Mouse (Mus musculus) heart, postnatal 14 days (tissue): ENCODE results near the gene Exoc4. TPM values are rescaled to one million over a fixed set of nuclear protein-coding genes. Genes with fewer than 3 reads are reported as not detected.

Experiments used
- DNase-seq, 2 experiments: peaks; one replicate each; pipeline ENCODE4 v3.0.0; 2021 to 2022
- intact Hi-C: fragments of 180-260 bp; cut with DNase I; formaldehyde crosslinking; loops from one replicate; pipeline ENCODE4 v1.15.1; 2025
- long read RNA-seq, 2 experiments: library from polyadenylated mRNA; stranded (forward); transcript quantifications; one replicate each; pipeline ENCODE4 v2.0.0; 2021
- total RNA-seq, 2 experiments: library from RNA; stranded (reverse); gene quantifications; 2 replicates each; pipeline ENCODE4 v1.2.3; 2021

The Exoc4 gene
- total RNA-seq = 10 to 100 TPM; 41.7 to 41.8 TPM
- long read RNA-seq, experiment 1, full-length matches to known transcripts = 3 of 10 reads
- long read RNA-seq, experiment 1, partial matches to known transcripts = 5 of 10 reads
- long read RNA-seq, experiment 1, other reads (novel, unspliced or antisense) = 2 of 10 reads
- long read RNA-seq, experiment 2, full-length matches to known transcripts = 4 of 9 reads
- long read RNA-seq, experiment 2, partial matches to known transcripts = 5 of 9 reads
- long read RNA-seq, experiment 2, other reads (novel, unspliced or antisense) = 0 of 9 reads

DNA sequence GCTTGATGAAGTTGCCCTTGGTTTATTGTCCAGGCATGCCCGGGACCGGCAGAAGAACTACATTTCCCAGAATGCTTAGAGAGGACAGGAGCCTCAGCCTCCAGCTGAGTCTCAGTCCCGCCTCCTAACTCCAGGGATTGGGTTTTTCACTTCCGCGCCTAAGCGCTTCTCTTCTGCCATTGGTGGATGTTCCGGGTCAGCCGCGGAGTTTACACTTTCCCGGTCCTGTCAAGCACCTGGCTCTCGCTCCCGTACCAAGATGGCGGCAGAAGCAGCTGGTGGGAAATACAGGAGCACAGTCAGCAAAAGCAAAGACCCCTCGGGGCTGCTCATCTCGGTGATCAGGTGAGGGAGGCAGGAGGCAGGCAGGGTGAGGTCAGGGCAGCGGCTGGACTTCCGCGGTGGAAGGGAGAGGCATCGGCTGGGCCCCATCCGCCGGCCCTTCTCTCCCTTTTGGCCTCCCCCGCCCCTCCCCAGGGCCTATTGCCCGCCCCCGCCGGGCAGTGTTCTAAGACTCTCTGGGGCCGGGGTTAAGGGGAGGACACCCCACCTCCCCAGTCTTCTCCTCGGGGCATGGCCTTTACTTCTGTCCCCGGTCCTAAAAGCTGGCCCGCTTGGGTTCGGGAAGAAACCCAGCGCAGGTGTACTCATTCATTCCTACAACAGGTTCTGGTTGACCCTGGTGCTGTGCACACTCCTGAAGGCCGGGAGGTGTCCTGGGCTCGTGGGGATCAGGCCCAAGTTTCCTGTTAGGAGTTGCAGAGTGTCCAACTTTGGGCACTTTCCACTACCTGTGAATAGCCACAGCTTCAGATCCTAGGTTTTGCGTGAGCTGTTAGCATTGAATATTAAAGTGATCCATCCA, at the start of gene Exoc4:
Gene Exoc4, plus strand, starts transcription at position 192 of the 865 bp plus-strand sequence.
- intact Hi-C loops = no loop called here
- peak; percentile 91 to 92 for DNase-seq

DNA sequence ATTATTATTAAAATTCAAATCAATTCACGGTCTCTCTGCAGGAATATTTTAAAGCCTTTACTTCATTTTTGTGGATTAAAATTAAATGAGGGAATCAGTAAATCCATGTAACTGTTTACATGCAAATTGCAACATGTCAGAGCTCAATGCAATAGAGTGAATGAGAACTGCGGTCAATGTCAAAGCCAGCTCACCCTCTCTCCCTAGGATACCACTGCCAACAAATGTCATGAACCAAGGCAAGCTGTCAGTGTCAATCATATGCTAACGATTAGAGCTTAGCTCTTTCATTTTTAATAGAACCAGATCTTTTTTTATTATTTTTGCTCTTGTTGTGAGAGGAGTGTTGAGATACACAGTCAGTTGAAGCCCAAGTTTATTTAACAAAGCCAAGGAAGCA, 30.1 kb upstream of the Exoc4 start:
- intact Hi-C loops = no loop called here
- no peak for DNase-seq

DNA sequence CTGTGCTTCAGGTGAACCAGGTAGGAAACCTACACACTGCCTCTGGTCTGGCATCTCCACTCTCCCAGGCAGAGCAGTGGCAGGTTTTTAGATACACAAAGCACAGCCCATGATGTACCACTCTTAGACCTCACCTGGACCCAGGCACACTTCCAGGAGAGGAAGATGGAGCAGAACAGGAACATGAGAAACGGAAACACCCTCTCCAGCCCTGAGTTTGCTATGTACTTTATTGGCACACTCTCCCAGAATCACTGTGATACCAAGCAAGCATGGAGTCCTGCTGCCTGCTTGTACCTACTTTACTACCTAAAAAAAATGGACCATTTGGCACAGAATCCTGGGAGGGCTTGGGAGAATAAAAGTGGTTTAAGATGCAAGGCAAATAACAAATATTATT, 22.2 kb upstream of the Exoc4 start:
- DNase-seq = no peak
- intact Hi-C loops = no loop called here

DNA sequence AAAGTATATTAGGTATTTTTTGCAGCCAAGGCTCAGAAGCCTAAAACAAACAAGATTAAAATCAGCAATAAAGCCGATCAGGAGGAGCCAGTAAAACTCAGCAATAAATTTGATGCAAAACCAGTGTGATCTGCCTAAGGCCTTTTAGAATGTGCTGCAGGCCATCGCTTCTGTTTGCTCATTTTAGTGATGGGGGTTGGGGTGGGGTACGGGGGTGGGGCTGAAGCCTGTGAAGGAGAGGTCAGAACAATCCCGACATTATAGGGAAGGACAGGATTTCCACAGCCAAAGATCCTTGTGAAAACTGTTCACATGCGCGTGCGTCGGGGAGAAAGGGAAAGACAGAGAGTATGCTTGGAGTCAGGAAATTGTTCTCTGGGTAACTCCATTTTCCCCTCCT, 21.5 kb upstream of the Exoc4 start:
- no peak for DNase-seq
- intact Hi-C loops = no loop called here

DNA sequence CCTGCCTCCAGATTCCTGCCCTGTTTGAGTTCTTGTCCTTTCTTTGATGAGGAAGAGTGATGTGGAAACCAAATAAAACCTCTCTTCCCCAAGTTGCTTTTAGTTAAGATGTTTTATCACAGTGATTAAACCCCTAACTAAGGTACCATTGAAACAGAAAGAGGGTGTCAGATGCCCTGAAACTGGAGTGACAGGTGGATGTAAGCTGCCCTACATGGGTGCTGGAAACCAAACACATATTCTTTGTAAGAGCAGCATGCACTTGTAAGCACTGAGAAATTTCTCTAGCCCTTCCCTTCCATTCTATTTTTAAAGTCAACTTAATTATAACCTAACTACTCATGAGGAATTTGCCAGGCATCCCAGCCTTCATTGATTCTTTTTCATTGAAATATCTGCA, 7.6 kb upstream of the Exoc4 start:
- DNase-seq = no peak
- intact Hi-C loops = no loop called here

DNA sequence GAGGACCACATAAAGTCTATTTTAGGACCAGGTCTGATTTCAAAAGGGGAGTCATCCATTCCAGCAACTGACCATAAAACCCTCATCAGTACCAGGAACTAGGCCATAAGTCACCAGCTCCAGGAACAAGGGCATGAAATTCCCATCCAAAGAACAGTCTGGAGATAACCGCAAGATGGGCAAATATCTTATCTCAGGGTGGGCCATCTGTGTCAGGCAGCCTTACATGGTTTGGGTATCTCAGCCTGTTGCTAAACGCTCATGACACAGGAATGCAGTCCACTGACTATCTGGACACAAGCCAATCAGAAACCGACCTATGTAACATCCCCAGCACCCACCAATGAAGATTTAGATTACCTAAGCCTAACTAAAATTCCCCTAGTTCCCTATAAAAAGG, 4.3 kb upstream of the Exoc4 start:
- DNase-seq = no peak
- intact Hi-C loops = no loop called here

DNA sequence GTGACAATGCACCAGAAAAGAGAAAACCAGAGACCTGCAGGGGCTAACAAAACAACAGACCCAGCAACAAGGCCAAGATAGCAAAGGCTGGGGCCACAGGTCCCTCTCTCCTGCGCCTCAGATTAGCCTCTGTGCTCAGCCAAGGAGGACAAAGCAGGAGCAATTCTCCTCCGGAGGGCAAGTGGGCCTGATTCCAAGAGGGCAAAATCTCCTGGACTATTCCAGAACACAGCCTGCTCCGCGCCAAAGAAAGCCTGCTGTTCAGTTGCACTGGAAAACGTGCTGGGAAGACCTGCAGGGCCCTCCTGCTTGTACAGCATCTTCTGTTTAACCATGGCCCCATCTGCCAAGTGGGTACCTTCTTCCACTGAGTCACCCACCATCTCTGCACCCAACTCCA, 1.7 kb upstream of the Exoc4 start:
- intact Hi-C loops = no loop called here
- DNase-seq = no peak

DNA sequence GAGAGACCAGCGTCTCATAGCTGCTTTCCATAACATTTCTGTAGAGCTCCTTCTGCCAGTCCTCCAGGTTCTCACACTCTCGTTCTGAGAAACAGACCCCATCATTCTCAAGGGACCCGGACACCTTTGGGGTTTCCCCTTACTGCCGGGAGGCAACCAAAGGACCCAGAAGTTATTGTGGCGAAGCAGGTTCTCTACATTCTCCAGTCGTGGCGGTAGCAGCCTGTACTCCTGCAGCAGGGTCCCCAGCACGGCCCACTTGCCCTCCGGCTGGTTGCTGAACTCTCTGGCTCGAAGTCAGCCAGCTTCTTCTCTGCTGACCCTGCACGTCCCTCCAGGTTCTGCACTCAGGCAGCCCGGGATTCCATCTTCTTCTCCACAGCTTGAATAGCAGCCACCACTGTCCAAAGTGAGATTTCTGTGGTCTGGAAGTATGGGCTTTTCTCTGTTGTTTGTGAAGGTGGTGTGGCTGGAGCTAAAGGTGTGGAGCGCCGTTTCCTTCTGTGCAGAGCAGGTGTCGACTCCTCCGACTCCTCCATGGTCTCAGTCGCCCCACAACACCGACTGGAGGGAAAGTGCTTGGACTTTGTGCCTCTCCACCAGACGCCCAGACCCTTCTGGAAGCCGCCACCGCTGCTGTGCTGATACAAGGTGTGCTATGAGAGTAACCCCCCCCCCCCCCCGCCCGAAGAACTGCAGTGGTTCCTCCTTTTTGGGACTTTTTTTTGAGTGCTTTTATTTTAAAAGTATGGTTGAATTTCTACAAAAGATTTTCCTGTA, 1.1 kb upstream of the Exoc4 start:
- no peak for DNase-seq
- intact Hi-C loops = no loop called here

DNA sequence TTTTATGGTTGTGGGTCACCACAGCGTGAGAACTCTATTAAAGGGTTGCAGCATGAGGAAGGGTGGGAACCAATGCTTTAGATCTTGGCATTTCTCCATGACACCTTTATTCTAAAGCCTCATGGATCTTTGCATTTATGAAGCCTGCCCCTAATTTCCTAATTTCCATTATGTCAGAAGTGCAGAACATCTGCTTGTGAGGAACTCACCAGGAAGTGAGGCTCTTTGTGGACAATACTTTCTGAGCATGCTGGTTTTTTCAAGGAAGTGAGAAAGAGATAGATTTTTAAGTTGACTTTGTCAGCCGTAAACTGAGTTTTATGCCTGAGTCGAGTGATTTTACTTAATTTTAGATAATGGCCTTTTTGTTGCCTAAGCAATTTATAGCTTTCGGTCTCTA, 7.8 kb downstream of the Exoc4 start:
- no peak for DNase-seq
- intact Hi-C loops = no loop called here

DNA sequence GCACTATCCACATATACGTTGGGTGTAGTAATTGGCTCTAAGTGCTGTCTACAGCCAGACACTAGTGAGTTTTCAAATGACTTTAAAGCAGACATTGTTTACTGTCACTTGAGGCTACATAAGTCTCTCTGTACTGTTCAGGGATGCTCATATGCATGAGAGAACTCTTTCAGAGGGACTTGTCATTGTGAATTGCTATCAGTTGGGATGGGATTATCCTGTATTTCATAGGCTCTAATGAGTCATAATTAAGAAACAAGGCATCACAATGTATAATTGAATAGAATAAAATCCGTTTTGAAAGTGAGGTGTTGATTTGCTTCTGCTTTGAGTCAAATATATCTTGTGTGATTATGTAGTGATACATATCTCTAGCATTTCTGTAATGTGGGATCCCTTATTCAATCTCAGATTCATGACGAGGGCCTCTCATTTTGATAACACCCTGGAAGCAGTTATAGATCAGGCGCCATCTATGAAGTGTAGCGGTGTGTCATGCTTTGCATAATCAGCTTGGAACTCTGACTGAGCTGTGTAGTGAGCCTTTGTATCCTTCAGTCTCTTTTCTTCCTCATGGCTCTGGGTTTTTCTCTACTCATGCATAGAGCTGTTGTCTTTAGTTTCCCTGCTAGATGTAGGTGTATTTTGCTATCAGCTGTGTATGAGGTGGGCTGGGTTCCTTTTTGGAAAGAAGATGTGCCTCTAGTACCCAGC, 8.3 kb downstream of the Exoc4 start:
- intact Hi-C loops = no loop called here

DNA sequence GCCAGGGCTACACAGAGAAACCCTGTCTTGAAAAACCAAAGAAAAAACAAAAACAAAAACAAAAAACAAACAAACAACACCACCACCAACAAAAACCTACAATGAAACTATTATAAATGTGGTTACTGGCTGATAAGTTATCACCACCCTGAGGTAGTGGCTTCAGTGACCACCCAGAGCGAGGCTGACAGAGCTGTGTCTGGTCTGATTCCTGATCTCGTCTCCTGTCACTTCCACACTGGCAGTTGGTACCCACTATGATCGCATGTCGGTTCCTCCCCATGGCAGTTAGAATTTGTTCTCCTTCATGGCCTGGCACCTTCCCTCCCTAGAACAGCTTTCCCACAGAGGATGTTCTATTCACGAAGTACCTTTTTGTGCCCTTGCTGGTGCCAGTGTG, 11.0 kb downstream of the Exoc4 start:
- no peak for DNase-seq
- intact Hi-C loops = no loop called here

More for the DNA sequence above, 8.3 kb downstream of the Exoc4 start:
- no peak for DNase-seq

DNA sequence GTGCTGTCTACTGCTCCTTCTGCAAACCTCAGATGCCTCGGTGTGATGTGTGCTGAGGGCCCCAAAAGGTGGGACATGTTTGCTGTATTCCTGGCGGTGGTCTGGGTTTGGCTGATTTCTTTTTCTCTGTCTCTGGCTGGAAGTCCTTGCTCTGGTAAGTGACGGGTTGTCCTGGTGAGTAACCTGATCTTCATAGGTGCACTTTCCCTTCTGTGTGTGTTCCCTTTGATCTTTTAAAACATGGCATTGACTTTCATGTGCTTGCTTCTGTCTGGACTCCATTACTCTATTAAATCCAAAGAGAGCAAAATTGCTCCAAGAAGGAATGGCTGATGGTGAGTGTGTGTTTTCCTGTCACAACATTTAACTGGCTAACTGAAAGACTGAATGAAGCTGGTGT, 12.7 kb downstream of the Exoc4 start:
- no peak for DNase-seq
- intact Hi-C loops = no loop called here

DNA sequence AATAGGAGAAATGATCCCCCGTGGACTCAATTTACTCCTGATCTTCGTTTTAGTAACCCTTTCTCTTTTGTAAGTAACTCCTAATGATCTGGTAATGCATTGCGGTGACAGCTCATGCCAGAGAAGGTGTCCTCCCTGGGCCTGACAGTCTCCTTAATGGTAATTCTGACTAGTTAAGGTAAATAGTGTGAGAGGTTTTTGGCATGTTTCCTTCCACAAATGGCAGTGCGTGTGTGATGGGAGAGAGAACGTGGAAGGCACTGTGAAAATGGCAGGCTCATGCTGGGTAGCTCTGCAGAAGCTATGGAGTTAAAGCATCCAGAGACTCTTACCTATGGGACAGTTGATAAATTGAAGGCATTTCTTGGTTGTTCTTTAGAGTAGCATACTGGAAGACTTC, 15.1 kb downstream of the Exoc4 start:
- intact Hi-C loops = no loop called here
- no peak for DNase-seq

DNA sequence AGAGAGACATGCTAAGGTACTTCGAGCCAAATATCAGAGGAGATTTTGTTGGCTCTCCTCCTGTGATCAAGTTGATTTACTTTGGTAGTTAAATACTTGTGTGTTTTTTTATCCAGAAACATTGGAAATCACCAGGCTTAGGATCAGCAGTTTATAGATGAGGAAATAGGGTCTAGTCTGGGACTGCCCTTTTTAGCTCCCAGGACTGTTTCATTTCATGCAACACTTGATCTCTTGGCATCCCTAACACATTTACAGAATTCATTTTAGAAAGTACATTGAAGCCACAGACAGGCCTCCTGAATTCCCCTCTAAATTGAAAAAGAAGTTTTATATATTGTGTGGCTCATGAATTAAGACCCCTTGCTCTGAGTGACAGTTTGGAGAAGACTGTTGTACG, 15.5 kb downstream of the Exoc4 start:
- intact Hi-C loops = no loop called here
- DNase-seq = no peak

DNA sequence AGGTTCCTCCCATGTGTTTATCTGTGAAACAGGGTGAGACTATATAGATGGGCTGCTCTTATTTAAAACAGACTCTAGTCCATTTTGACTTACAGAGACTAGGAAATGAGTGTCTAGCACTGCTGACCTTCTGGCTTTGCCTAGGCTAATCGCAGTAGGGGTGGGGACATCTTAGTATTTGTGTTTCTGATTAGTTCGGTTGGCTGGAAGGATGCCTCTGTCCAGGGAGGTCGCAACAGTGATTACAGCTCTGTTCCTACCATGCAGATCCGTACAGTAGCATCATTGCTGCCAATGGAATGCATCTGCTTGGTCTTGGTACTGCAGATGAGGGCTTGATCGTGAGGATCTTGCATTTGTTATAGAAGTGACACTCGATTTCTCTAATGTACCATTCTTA, 18.7 kb downstream of the Exoc4 start:
- intact Hi-C loops = no loop called here
- no peak for DNase-seq

DNA sequence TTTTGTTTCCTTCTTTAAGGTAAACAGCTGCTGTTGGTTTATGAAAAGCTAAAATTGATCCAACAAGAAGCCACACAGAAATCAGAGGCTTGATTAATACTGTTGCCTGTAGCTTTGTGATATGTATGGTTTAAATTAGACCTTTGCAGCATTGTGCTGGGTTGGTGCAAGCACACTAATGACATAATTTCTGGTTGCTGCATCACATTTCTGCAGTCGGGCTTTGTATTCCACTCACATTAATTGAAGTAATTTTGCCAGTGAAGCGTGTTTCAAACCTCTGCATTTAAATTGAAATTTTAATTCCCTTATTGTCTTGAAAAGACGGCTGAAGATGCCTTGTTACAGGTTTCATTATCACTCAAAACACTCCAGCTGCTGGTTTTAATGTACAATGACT, 34.6 kb downstream of the Exoc4 start:
- DNase-seq = no peak
- intact Hi-C loops = no loop called here

DNA sequence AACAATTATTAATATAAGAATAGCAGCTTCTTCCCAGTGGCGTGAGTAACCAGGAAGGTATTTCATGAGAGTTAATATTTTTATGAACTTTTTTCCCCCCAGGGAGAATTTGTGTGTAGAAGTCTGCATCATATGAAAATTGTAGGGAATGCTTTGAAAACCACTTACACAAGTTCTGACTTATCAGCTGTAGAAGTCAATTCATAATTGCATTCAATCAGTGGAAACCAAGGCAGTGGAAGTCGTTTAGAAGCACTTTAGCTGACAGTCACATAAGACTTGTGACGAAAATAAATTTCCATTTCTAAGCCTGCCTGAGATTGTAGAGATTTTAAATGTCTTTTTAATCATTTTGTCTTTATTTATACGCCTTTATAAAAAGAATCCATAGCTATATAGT, 35.1 kb downstream of the Exoc4 start:
- DNase-seq = no peak

DNA sequence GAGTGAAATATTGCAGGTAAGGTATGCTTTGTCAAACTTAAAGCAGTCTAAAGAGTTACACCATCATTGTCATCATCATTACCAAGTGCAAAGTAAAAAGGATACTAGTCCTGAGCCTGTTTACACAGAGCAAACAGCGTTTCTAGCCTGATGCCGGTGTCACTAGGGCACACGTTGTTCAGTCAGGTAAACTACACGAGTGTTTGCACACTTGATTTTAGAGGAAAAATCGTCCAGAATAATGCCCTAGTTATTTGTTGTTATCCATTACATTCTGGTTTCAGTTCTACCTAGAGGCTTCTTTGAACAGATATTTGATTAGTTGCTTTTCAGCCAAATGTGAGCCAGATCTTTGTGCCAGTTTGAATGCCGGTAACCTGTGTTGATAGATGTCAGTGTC, 37.5 kb downstream of the Exoc4 start:
- DNase-seq = no peak
- intact Hi-C loops = no loop called here

More for the DNA sequence above, 35.1 kb downstream of the Exoc4 start:
- intact Hi-C loops = no loop called here

DNA sequence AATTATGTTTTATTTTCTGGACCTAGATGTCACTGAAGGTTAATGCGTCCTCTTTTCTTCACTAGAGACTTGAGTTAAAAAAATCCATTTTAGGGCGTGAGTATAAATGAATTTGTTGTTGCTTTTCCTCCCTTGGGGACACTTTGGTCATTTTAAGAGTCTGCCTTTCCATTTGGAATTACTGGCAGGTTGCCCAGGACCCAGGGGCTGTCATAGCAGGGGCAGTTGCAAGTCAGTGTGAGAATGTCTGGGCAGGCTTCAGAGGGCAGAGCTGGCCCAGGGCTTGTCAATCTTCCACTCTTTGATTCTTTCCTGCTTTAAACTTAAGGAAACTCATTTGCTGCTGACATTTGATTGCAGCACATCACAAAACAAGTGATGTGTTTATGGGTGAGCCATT, 45.7 kb downstream of the Exoc4 start:
- peak; percentile 35 to 43 for DNase-seq
- intact Hi-C loops = no loop called here

DNA sequence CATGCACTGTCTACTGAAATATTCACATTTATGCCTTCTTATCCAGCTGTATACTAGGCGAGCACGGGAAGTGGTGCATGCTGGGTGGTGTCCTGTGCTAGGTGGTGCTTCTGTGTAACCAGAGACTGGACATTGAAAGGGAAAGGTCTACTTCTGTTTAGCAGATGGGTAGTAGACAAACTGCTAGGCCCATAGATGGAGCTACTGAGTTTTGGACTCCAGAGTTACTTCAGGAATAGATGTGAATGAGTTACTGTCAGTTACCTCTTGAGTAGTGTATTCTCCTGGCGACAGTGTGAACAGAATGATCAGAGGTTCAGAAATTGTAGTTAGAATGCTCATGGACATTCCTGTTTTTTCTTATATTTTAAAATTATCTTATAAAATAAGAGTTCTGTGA, 48.7 kb downstream of the Exoc4 start:
- intact Hi-C loops = no loop called here
- DNase-seq = no peak

DNA sequence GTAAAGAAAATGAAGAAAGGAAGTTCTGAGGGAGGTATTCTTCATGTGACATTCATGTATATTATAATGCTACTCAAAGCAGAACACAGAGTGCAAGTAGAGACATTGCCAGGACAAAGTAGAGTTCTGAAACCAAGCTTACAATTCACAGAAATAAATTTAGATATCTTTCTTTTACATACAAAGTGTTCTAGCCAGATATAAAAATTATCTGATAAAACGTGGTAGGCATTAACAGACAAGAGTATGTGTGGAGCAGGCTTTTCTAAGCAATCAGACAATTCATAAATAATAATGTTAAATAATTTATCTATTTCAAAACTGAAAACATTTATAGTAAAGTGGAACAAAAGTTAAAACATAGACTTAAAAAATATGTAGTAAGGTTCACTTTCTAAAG, 49.9 kb downstream of the Exoc4 start:
- no peak for DNase-seq
- intact Hi-C loops = no loop called here
